Mouse (Mus musculus) midbrain, embryonic 10.5 days (tissue): ENCODE measurements around the gene Trim29. TPM values are rescaled to one million over a fixed set of nuclear protein-coding genes. Genes with fewer than 3 reads are reported as not detected.

Experiments used
- DNase-seq: peaks from one replicate; pipeline ENCODE4 v3.0.0-alpha.2; 2017; ENCODE audit warnings: low spot score
- H3K27ac ChIP-seq: fragments of 300-500 bp; sonication (generic); replicated peaks from 2 replicates; pipeline ENCODE4 v1.5.1; 2016; ENCODE audit warnings: mild to moderate bottlenecking
- H3K27me3 ChIP-seq: fragments of 300-500 bp; sonication (generic); 2 replicates; pipeline ENCODE4 v1.6.1; 2016; ENCODE audit warnings: low read depth, mild to moderate bottlenecking; ENCODE audit not compliant: poor library complexity, severe bottlenecking
- H3K36me3 ChIP-seq: fragments of 300-500 bp; sonication (generic); 2 replicates; pipeline ENCODE4 v1.6.1; 2016; ENCODE audit warnings: mild to moderate bottlenecking, moderate library complexity
- H3K4me1 ChIP-seq: fragments of 300-500 bp; sonication (generic); 2 replicates; pipeline ENCODE4 v1.6.1; 2016
- H3K4me3 ChIP-seq: fragments of 300-500 bp; sonication (generic); 2 replicates; pipeline ENCODE4 v1.5.1; 2016; ENCODE audit warnings: mild to moderate bottlenecking, moderate library complexity
- H3K9me3 ChIP-seq: fragments of 300-500 bp; sonication (generic); replicated peaks from 2 replicates; pipeline ENCODE4 v1.6.1; 2016; ENCODE audit warnings: mild to moderate bottlenecking
- WGBS: fragments of 180-500 bp; shearing (Covaris S2); methylation state at CpG from one replicate; pipeline ENCODE4 v1.1.7; 2016; 5-methylcytosine and 5-hydroxymethylcytosine counted together
- polyA plus RNA-seq: library from polyadenylated mRNA; unstranded; fragments of >200 nt; fragmentation: Nextera tagmentation; extraction: Ambion mirVana; gene quantifications from 2 replicates; pipeline ENCODE4 v1.2.1, GENCODE M21; 2016

The Trim29 gene
- polyA plus RNA-seq, 1 experiment from 2014 or later = 0.98 TPM

DNA sequence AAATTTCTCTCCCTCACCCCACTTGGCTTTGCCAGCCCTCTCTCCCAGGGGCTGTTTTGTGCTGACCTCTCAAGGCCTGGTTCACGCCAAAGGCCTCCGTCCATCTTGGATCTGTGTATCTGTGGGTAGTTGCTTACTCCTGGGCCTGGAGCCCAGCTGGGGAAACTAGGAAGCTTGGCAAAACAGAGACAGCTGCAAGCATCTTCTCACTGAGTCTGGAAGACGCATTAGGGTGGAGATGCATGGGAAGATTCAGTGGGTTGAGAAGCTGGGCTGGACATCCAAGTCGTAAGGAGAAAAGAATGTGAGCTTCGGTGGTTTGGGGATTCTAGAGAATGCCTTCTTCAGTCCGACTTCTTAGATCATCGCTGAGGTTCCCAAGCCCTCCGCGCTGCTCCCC is 36.9 kb upstream of the Trim29 start:
- DNase-seq = no peak
- Histone ChIP-seq H3K27ac (no peak overlapping the region), H3K4me3 (no peak overlapping the region), H3K36me3 (no peaks in the 10 kb centered on the region), H3K9me3 (0 out of 2 replicates have a peak, but pooled peaks cover 1% of the 10 kb centered on the region), H3K27me3 (peaks cover 70% of the 10 kb centered on the region), H3K4me1 (peaks cover 46% of the 10 kb centered on the region)
- 86% methylated on average over 9 of the region's 9 CpGs for WGBS

DNA sequence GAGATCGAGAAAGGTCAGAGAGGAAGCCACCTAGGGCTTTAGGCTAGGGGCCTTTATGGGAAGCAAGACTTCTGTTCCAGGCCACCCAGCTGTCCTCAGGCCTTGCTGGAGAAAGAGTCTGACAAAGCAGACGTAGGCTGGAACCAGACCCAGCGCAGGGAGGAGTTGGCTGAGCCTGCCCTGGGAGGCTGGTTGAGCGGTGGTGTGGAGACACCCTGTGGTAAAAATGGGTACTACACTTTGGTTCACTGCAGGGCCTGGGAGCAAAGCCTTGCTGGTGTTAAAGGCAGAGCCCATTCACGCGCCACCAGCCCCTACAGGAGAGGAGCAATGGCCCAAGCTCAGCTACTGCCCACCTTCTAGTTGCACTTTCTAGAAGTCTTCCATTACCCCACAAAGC is 26.4 kb upstream of the Trim29 start:
- no peaks in the 10 kb centered on the region for H3K9me3 ChIP-seq
- 8% methylated on average over 6 of the region's 6 CpGs for WGBS
- peak; percentile 88 for DNase-seq
- no peak overlapping the region for H3K4me3 ChIP-seq
- no peaks in the 10 kb centered on the region for H3K36me3 ChIP-seq
- H3K27ac ChIP-seq = 0 out of 2 replicates have a peak overlapping the region, but pooled peaks have one; percentile 19
- H3K4me1 ChIP-seq = peaks cover 24% of the 10 kb centered on the region
- peaks cover 38% of the 10 kb centered on the region for H3K27me3 ChIP-seq

DNA sequence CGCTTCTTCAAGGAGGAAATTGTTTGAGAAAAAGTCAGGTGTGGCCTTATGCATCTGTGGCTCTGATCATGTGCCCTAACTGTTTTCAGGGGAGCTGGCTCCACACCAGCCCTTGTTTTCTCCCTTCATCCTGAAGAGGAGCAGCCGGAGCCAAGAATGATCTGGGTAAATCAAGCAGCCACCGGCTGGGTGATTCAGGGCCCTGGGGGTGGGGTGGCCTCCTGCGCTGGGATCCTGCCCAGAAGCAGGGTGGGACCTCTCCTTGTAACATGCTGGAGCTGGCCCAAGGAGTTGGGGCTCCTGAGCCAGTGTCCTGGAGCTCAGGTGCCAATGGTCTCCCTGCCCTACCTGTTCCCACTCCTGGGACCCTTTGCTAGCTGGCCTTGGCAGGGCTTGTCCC is 25.4 kb upstream of the Trim29 start:
- no peak overlapping the region for H3K4me3 ChIP-seq
- H3K36me3 ChIP-seq = no peaks in the 10 kb centered on the region
- 89% methylated on average over 4 of the region's 4 CpGs for WGBS
- H3K9me3 ChIP-seq = no peaks in the 10 kb centered on the region
- H3K27ac ChIP-seq = no peak overlapping the region
- peaks cover 24% of the 10 kb centered on the region for H3K4me1 ChIP-seq
- H3K27me3 ChIP-seq = peaks cover 38% of the 10 kb centered on the region
- DNase-seq = no peak

DNA sequence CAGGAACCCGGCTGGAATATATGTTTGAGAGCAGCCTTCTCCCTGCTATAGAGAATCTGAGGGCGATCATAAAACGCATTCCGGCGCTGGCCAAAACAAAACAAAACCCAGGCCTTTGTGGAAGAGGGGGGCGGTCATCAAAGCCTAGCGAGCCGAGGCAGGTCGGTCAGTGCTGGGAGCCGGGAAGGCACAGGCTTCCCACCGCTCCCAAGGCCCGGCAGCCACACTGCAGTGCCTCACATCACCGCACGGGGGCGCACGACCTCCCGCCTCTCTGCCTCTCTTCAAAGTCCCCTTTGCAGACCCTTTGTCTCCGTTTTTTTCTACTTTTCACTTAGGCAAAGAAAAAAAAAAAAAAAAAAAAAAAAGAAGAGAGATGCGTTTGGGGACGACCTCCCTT is 23.8 kb upstream of the Trim29 start:
- no peaks in the 10 kb centered on the region for H3K36me3 ChIP-seq
- peak; percentile 89 for DNase-seq
- H3K4me1 ChIP-seq = peaks cover 16% of the 10 kb centered on the region
- peak overlapping the region; percentile 78 for H3K27ac ChIP-seq
- 1% methylated on average over 20 of the region's 20 CpGs for WGBS
- H3K9me3 ChIP-seq = no peaks in the 10 kb centered on the region
- H3K27me3 ChIP-seq = peaks cover 38% of the 10 kb centered on the region
- H3K4me3 ChIP-seq = peak overlapping the region; percentile 43

DNA sequence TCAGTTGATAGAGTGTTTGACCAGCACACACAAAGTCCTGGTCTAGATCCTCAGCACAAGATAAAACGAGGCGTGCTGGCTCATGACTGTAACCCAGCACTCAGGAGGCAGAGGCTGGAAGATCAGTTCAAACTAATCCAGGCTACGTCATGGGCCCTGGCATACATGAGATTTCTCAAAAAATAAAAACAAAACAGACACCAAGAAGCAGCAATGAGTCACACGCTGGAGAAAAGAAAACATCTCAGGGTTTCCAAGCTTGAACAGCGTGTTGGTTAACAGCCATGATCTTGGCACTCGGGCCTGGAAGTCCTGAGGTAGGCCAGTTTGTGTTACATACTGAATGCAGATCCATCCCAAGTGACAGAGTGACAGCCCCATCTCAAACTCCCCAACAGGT is 17.6 kb upstream of the Trim29 start:
- 91% methylated on average over 6 of the region's 6 CpGs for WGBS
- no peak overlapping the region for H3K27ac ChIP-seq
- H3K9me3 ChIP-seq = no peaks in the 10 kb centered on the region
- H3K27me3 ChIP-seq = no peaks in the 10 kb centered on the region
- no peak overlapping the region for H3K4me3 ChIP-seq
- no peaks in the 10 kb centered on the region for H3K36me3 ChIP-seq
- no peak for DNase-seq
- H3K4me1 ChIP-seq = no peaks in the 10 kb centered on the region

DNA sequence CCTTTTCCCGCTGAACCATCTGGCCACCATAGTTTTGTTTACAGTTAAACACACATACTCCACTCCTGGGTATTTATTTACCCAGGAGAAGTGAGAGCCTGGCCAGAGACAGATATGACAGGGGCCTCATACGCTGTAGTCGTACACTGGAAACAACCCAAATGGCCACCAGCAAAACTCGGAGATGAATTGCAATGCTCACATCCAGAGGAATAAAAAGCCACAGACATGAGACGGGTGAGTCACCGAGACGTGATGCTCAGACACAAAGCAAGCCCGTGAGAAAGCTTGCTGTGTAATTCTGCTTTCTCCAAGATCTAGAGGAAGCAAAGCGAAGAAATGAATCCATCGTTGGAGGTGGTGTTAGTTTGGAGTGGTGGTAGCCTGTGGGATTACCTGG is 10.3 kb upstream of the Trim29 start:
- Histone ChIP-seq H3K27ac (no peak overlapping the region), H3K9me3 (no peaks in the 10 kb centered on the region), H3K4me1 (no peaks in the 10 kb centered on the region), H3K4me3 (no peak overlapping the region), H3K36me3 (no peaks in the 10 kb centered on the region), H3K27me3 (no peaks in the 10 kb centered on the region)
- 81% methylated on average over 10 of the region's 10 CpGs for WGBS
- DNase-seq = no peak

DNA sequence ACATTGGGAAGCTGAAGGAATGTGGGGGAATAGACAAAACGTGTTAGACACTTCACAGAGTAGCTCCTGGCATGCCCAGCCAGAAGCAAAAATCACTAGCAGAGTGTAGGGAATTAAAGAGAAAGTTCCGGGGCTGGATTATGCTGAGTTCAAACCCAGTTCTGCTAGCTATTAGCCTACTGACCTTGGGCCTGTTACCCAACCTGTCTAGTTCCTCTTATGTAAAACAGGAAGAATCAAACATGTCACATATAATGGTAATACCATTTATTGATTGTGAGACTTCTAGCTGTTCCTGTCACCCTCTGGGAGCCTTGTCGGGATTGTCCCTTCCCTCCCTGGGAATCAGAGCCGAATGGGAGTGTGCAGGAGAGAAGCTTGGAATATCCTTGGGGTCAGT is 7.7 kb upstream of the Trim29 start:
- no peaks in the 10 kb centered on the region for H3K27me3 ChIP-seq
- no peak overlapping the region for H3K27ac ChIP-seq
- H3K4me1 ChIP-seq = no peaks in the 10 kb centered on the region
- H3K9me3 ChIP-seq = no peaks in the 10 kb centered on the region
- H3K36me3 ChIP-seq = no peaks in the 10 kb centered on the region
- DNase-seq = no peak
- no peak overlapping the region for H3K4me3 ChIP-seq
- 70% methylated on average over 4 of the region's 4 CpGs for WGBS

DNA sequence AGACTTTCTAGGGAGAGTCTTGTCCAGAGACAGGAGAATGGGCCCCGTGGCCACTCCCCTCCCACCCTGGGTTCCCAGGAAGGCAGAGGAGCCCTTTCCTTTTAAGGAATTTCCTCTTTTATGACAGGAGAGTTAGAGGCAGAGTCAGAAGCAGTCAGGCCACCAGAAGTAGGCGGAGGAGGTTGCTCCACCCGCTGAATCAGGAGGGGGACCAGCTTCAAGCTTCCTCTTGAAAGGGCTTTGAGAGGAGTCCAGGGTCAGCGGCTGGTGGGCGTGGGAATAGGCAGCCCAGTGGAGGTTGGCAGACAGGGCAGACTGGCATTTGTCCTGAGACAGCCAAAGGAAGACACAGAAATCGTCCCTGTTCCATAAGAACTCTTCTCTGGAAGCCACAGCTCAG is 4.8 kb upstream of the Trim29 start:
- no peak overlapping the region for H3K27ac ChIP-seq
- peaks cover 3% of the 10 kb centered on the region; the same call in 1 of the 2 replicates for H3K4me1 ChIP-seq
- H3K36me3 ChIP-seq = no peaks in the 10 kb centered on the region
- no peaks in the 10 kb centered on the region for H3K9me3 ChIP-seq
- no peak overlapping the region for H3K4me3 ChIP-seq
- WGBS = 64% methylated on average over 6 of the region's 6 CpGs
- DNase-seq = no peak
- H3K27me3 ChIP-seq = peaks cover 10% of the 10 kb centered on the region

DNA sequence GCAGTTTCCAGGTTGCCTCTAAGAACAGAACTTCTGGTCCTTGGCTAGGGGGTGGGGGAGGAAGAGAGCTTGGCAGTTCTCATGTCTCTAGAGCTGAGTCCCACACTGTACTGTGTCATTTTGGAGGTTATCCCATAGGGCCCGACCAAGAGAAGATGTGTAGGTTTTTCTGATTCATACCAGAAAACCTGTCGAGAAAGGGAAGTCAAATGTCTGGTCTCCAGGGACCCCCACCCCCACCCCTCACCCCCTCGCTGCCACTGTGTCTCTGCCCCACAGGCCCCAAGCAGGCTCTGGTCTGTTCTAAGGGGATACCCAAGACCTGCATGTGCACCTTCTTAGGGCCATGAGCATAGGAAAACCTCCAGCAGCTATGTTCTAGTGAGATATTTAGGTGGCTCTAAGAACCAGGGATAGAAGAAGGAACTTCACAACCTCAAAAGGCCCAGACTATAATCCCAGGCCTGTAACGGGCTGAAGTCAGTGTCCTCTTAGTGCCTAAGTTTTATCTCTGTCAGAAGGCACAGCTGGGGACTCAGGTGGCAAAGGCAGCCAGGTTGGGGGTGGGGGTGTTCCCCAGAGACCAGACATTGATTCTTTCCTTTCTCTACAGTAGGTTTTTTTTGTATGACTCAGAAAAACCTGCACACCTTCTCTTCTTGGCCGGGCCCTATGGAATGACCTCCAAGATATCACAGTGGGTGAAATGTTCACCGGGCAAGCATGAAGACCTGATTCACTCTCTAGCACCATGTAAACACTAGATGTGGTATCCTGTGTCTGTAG is 1.4 kb upstream of the Trim29 start:
- Histone ChIP-seq H3K36me3 (no peaks in the 10 kb centered on the region), H3K9me3 (no peaks in the 10 kb centered on the region), H3K27me3 (peaks cover 32% of the 10 kb centered on the region), H3K4me1 (peaks cover 16% of the 10 kb centered on the region), H3K27ac (no peak overlapping the region), H3K4me3 (no peak overlapping the region)
- whole genome bisulfite sequencing = 83% methylated on average over 6 of the region's 6 CpGs
- DNase-seq = no peak

DNA sequence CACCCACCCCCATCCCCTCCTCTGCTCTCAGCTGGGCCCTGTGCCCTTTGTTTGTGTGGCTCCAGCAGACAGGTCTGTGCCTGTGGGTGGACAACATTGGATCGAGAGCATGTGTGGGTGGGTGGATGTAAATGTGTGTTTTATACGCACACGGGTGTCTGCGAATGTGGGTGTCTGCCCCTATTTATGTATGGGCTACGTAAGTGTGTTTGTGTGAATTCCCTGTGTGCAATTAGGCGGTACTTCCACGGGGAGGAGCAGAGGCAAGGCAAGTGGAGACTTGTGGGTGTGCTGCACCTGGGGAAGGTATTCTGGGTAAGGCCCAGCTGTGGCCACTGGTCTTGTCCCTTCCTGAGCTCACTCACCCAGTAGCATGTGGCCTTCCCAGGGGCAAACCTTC is 1.5 kb downstream of the Trim29 start:
- Histone ChIP-seq H3K27me3 (peaks cover 32% of the 10 kb centered on the region), H3K27ac (no peak overlapping the region; the same call in 1 of the 2 replicates), H3K4me1 (peaks cover 27% of the 10 kb centered on the region), H3K9me3 (no peaks in the 10 kb centered on the region), H3K36me3 (no peaks in the 10 kb centered on the region), H3K4me3 (no peak overlapping the region)
- 86% methylated on average over 7 of the region's 7 CpGs for WGBS
- no peak for DNase-seq

DNA sequence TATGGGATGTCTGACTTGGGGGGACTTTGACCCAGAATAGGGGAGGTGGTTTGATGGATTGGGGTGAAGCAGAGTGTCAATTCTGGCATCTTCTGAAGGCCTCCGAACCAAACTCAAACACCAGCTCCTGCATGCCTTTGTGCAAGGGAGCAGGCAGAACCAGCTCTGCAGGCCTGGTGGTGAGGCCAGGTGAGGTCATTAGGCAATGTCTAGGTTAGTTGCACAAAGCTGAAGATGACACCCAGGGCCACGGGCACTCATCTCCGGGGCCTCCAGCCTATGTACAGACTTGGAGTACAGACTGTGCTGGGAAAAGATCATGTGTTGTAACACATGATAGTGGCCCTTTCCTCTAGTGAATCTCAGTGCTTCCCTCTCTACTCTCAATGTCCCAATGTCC is 3.2 kb downstream of the Trim29 start:
- Histone ChIP-seq H3K36me3 (no peaks in the 10 kb centered on the region), H3K4me3 (no peak overlapping the region), H3K4me1 (peaks cover 27% of the 10 kb centered on the region), H3K27ac (no peak overlapping the region), H3K9me3 (no peaks in the 10 kb centered on the region), H3K27me3 (peaks cover 32% of the 10 kb centered on the region)
- 88% methylated on average over 3 of the region's 3 CpGs for WGBS
- DNase-seq = no peak

DNA sequence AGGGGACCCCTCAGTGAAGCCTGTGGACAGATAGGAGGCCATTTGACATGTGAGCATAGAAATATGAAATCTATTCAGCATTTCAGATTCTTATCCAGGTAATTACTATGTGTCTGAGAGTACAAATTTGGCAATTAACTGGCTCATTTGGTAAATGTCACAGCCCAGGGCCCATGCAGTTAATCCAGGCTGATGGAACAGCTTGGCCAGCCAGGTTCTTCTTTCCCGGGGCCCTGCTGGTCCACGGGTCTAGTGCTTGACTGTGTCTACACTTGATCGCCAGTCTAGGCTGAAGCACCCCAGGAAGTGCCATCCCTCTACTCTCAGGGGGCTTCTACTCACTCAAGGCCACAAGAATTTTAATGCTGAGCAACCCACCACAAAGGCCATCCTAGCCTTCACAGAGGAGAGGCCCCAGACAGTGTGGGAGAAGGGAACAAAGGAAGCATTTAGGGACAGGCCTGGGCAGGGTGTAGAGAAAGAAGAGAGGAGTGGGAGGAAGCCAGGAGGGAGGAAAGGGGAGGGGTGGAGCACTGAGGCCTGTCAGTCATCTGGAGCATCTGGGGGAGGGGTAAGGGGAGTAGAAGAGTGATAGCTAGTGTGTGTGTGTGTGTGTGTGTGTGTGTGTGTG is 4.8 kb downstream of the Trim29 start:
- DNase-seq = peak; percentile 26
- H3K27me3 ChIP-seq = peaks cover 26% of the 10 kb centered on the region
- H3K9me3 ChIP-seq = no peaks in the 10 kb centered on the region
- peak overlapping the region; percentile 56 for H3K27ac ChIP-seq
- 69% methylated on average over 3 of the region's 3 CpGs for WGBS
- H3K4me1 ChIP-seq = peaks cover 24% of the 10 kb centered on the region
- H3K36me3 ChIP-seq = no peaks in the 10 kb centered on the region
- H3K4me3 ChIP-seq = no peak overlapping the region

DNA sequence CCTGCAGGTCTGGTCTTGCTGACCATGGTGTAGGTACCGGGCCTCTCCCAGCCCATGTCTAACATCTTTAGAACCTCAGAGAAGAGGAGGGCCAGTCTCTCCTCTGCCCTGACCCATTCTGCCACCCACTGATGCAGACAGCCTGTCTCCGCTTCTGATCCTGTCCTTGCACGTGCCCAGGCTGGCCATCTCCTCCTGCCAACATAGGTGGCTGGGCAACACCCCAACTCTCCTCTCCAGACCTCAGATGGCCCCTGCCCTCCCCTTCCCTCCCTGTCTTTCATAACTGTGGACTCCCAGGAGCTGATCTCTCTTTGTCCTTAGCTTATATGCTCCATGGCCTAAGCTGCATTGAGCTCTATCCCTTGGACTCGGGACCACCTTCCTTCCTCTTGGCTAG is 5.8 kb downstream of the Trim29 start:
- Histone ChIP-seq H3K36me3 (no peaks in the 10 kb centered on the region), H3K4me3 (no peak overlapping the region), H3K27me3 (peaks cover 16% of the 10 kb centered on the region), H3K4me1 (peaks cover 20% of the 10 kb centered on the region), H3K27ac (no peak overlapping the region), H3K9me3 (no peaks in the 10 kb centered on the region)
- DNase-seq = no peak
- 89% methylated on average over 4 of the region's 4 CpGs for WGBS
